Mouse (Mus musculus): ENCODE results near the gene Pdzph1.

DNA sequence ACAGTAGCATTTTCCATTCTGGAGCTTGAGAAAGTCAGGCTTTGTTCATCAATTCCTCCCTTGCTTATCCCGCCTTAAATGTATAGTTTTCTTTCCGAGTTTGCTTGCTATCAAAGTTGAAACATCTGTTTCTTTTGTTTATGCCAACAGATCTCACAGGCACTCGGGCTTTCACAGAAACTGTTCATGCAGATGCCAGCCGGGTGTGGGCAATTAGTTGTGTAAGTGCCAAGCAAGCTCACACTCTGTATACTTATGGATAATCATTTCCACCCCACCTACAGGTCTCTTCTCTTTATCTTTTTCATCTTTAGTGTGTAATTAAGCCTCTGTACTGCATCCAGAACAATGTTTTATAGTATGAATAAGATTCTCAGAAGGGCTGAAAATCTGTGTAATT lies 53.6 kb downstream of the Pdzph1 start:
- TF ChIP-seq ZNF384 (IDR thresholded peaks at IDR 0.05; ENCODE audit: low read depth, low read length), result no peak
- TF ChIP-seq ZC3H11A (IDR thresholded peaks at IDR 0.05; ENCODE audit: borderline replicate concordance, low read depth, low read length), result no peak
